Mouse (Mus musculus): ENCODE measurements around the gene Tent4b. TPM values are rescaled to one million over a fixed set of nuclear protein-coding genes. Genes with fewer than 3 reads are reported as not detected.

The Tent4b gene
- polyA plus RNA-seq, 1 experiment from 2014 or later, result 8.7 TPM

DNA sequence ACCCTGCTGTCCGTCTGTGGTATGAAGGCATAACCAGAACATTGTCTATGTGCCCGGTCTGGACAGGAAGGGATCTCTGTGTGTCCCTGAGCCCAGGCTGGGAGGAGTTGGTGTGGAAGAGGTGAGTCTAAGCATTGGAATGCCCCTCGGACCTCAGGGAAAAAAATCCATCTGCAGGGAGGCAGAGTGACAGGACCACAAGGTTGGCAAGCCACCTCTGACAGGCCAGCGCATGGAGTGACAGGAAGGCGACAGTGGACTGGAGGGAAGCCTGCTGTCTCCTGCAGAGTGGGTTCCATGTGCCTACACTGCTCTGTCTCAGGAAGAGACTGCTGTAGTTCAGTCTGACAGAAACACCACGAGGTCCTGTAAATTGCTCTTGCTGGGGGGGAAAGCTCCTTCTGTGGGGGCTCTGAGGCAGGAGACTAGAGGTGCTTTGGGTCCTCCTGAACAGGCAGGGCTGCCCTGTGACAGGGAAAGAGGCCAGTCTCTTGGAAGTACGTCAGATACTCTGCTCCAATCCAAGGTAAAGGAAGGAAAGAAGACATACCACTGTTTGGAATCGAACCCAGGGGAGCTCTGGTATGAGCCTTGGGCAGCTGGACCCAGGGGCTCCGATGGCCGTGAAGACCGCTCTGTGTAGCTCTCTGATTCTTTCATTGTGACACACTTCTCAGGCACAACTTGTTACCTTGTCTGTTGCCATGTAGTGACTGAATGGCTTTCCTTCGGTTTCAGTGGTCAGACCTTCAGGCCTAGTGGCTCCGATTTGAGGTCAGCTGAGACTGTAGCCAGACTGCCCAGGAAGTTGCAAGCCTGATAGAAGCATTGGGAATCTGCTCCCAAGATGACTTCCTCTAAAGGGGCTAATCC is 84.5 kb downstream of the Tent4b start:
- no peak for ATAC-seq (ENCODE audit: low FRiP score, low read depth)
- Histone ChIP-seq H3K27me3 (no peaks in the 10 kb centered on the region), H3K4me3 (no peak overlapping the region), H3K4me2 (replicated peaks) (no peak overlapping the region), H3K4me1 (peaks cover 35% of the 10 kb centered on the region), H3K36me3 (no peaks in the 10 kb centered on the region), H3K9me3 (no peaks in the 10 kb centered on the region), H3K27ac (no peak overlapping the region), H3K9ac (no peak overlapping the region)
- WGBS, result 72% methylated on average over 13 of the region's 13 CpGs

DNA sequence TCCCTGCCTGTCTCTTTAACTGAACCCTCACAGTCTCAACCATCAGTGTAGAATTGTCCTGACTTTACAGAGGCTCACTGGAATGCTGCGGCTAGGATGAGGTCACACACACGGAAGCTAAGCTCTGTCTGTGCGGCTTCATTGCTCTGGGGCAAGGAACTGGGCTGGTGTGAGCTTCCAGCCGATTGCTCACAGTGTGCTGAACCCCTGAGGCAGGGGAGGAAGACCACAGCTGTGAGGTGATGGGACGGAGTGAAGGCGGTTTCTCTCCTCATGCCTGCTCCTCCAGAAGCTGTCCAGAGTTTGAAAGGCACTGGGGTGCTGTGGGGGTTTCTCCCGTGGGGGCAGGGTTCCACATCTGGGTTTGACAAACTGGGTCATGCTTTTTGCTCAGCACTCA is 85.7 kb downstream of the Tent4b start:
- Histone ChIP-seq H3K27ac (peak overlapping the region; percentile 52; the same call in 1 of the 2 replicates), H3K9ac (peak overlapping the region; percentile 31; the same call in 1 of the 2 replicates), H3K9me3 (no peaks in the 10 kb centered on the region), H3K4me3 (no peak overlapping the region), H3K4me2 (replicated peaks) (no peak overlapping the region), H3K27me3 (no peaks in the 10 kb centered on the region), H3K4me1 (peaks cover 46% of the 10 kb centered on the region), H3K36me3 (no peaks in the 10 kb centered on the region)
- no peak for ATAC-seq (ENCODE audit: low FRiP score, low read depth)
- 28% methylated on average over 7 of the region's 7 CpGs for WGBS

DNA sequence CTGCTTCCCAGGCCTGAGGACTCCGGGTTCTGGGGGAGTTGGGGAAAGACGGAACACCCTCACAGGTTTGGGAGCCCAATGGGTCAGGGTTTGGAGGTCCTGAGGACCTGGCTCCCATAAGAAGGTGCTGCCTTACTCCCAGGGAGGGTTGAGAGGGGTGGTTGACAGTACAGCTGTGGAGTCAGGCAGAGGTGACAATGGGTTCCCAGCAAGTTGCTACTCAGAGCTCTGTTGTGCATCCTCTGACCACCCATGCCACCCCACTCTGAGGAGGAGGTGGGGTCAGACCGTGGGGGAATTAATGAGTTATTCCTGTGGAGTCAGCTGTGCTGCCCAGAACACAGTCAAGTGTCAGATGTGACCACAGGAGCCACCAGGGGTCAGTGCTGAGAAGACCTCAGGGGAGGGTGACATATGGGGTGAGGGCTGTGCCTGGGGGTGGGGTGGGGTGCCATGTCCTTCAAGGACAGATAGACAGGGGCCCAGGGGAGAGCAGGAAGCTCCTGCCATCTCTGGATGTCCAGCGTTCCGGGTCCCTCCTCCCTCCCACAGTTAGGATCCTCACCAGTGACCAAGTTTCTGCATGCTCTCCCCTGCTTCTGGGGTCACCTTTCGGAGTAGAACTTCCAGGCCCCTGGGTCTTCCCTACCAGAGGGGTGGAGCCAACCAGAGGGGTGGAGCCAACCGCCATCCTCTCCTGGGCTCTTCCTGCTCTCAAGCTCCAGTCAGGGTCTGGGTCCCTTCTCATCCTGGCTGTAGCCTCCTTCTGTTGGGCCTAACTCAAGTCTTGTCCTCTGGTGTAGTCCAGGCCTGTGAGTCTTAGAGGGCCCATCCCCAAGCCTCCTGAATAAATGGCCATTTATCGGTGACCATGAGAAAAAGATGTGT is 86.7 kb downstream of the Tent4b start:
- ATAC-seq (ENCODE audit: low FRiP score, low read depth), result no peak
- Histone ChIP-seq H3K9ac (no peak overlapping the region), H3K27me3 (no peaks in the 10 kb centered on the region), H3K4me3 (no peak overlapping the region), H3K9me3 (no peaks in the 10 kb centered on the region), H3K27ac (no peak overlapping the region), H3K4me2 (replicated peaks) (no peak overlapping the region), H3K36me3 (no peaks in the 10 kb centered on the region), H3K4me1 (peaks cover 55% of the 10 kb centered on the region)
- 76% methylated on average over 8 of the region's 8 CpGs for WGBS

DNA sequence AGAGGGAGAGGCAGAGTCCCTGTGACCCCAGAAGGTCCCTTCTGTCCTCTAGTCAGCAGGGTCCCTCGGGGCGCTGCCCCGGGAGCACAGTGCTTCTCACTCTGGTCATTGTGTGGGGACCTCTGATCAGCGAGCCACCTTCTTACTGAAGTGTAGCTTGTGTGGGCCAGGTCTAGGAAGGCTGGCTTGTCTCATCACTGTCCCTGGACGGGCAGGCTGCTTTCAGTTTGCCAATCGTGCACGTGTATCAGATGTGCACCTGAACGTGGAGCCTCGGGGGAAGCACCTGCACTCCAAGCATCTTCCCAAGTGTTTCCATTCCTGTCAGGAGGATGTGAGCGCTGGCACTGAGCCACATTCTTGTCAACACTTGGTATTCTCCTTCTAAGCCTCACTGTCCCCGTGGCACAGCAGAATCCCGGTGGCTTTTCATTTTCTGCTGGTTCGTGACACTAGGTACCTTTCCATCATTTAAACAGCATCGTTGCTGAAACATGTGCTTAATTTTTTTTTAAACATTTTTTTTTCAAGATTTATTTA is 87.5 kb downstream of the Tent4b start:
- no peak overlapping the region for H3K9ac ChIP-seq
- H3K4me2 ChIP-seq (replicated peaks), result no peak overlapping the region
- peaks cover 55% of the 10 kb centered on the region for H3K4me1 ChIP-seq
- no peaks in the 10 kb centered on the region for H3K36me3 ChIP-seq
- no peak for ATAC-seq (ENCODE audit: low FRiP score, low read depth)
- no peaks in the 10 kb centered on the region for H3K27me3 ChIP-seq
- no peak overlapping the region for H3K27ac ChIP-seq
- H3K9me3 ChIP-seq, result no peaks in the 10 kb centered on the region
- WGBS, result 83% methylated on average over 14 of the region's 14 CpGs
- H3K4me3 ChIP-seq, result no peak overlapping the region

DNA sequence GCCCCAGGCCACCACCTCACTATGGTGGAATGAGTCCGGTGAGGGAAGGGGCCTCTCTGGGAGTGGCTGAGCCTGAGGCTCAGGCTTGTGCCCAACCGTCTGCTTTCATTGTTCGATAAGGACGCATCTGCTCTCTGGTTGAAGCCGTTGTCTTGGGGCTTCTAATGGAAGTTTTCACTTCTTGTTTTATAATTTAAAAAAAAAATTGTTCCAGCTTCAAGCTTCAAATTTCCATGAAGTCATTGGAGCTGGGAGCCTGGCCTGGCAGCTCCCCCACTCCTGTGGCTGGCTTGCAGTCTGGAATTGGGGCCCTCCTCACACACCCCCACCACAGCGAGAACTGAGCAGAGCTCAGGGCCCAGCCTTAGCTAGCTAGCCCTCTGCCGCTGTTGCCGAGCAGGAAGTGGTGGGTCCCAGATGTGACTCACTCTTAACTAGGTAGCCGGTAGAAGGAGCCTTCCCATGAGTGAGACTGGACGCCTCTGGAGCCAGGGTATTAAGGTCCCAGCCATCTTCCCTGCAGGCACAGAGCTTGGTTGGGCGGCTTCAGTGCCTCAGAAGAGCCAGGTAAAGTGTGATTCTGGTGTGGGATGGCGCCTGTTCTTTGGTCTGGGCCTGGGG is 89.7 kb downstream of the Tent4b start:
- Histone ChIP-seq H3K36me3 (no peaks in the 10 kb centered on the region), H3K9me3 (no peaks in the 10 kb centered on the region), H3K27me3 (no peaks in the 10 kb centered on the region), H3K9ac (peak overlapping the region; percentile 45; the same call in 1 of the 2 replicates), H3K4me3 (no peak overlapping the region), H3K4me1 (peaks cover 42% of the 10 kb centered on the region), H3K27ac (peak overlapping the region; percentile 92), H3K4me2 (replicated peaks) (peak overlapping the region; percentile 40)
- WGBS, result 39% methylated on average over 12 of the region's 12 CpGs
- ATAC-seq (ENCODE audit: low FRiP score, low read depth), result peak; percentile 59; the same call in 1 of the 2 replicates

DNA sequence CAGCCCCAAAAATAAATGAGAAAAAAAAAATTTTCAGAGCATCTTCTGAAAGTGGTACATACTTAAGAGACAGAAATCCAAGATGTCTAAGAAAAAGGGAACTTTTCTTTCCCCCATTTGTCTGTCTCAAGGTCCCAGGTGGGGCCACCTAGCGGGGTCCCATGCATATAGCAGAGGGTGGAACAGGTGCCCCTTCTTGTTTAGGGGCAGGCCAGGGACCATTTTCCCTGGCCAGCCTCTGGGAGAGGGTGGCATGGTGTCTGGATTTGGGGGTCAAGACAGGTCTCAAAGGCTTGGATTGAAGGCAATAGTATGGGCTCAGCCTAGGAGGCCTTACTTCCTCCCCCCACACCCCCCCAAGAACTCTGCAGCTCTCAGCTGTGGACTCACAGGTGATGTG is 90.9 kb downstream of the Tent4b start:
- no peak overlapping the region for H3K9ac ChIP-seq
- H3K9me3 ChIP-seq, result no peaks in the 10 kb centered on the region
- H3K4me3 ChIP-seq, result no peak overlapping the region
- peaks cover 35% of the 10 kb centered on the region for H3K4me1 ChIP-seq
- H3K27ac ChIP-seq, result no peak overlapping the region
- no peak overlapping the region for H3K4me2 ChIP-seq (replicated peaks)
- H3K27me3 ChIP-seq, result no peaks in the 10 kb centered on the region
- no peak for ATAC-seq (ENCODE audit: low FRiP score, low read depth)
- 76% methylated on average over 1 of the region's 1 CpGs for WGBS
- no peaks in the 10 kb centered on the region for H3K36me3 ChIP-seq

DNA sequence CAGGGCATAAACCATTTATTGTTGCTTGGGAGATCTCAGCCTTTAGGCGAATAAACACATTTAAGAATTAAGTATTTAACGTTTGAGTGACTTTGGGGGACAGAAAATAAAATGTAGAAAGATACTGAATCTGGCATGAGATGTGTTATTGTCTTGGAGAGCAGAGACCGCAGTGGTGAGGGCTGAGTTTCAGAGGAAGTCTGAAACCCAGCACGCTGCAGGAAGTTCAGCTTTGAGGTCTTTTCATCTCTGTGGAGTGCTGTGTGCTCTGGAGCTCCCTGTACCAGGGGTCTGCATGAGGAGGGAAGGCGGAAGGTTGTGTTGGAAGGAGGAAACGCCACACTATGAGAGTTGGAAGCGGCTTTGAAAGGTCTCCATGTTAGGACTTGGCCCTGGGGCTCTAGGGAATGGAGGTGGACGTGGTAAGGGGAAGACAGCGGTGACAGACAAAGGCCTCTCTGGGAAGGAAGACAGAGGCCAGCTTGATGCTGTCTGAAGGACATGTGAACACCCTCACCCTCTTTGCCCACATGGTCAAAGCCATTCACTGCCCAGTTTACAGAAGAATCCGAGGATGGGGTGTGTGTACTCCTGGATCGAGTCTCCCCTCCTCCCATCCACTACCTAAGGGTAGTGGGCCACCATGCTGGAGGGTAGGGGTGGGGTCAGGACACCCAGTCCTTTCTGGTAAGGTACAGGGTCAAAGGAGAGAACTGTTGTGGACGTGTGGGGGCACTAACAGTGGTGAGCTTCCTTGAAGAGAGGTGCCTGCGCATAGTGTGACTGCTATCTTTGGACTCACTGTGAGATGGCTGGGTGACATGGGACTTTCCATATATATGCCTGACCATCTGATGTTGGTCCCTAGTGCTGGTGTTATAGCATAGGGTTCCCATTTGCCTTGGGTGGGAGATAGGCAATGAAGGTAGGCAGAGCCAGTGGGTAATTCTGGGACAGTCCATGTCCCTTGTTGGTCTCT is 91.6 kb downstream of the Tent4b start:
- Histone ChIP-seq H3K4me1 (peaks cover 33% of the 10 kb centered on the region), H3K27ac (no peak overlapping the region), H3K27me3 (no peaks in the 10 kb centered on the region), H3K9ac (no peak overlapping the region), H3K9me3 (no peaks in the 10 kb centered on the region), H3K4me2 (replicated peaks) (no peak overlapping the region), H3K4me3 (no peak overlapping the region), H3K36me3 (no peaks in the 10 kb centered on the region)
- 78% methylated on average over 13 of the region's 13 CpGs for WGBS
- ATAC-seq (ENCODE audit: low FRiP score, low read depth), result no peak

DNA sequence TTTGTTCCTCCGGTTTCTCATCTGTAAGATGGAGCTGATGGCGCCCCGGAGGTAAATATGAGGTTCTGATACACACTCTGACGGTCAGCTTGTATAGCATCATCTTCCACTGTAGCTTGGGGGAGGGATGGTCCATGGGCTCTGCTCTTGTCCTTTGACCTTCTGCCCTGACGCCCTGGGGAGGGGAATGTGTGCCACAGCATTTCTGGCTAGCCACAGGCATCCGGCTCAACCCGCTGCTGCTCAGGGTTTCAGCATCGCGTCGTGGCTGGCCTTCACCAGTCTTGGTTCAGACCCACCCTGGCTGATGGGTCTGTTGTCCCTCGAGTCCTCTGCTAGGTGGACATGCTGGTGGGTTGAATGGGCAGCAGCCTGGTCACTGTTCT is 92.3 kb downstream of the Tent4b start:
- Histone ChIP-seq H3K4me1 (peaks cover 33% of the 10 kb centered on the region), H3K4me2 (replicated peaks) (no peak overlapping the region), H3K27ac (no peak overlapping the region), H3K9me3 (no peaks in the 10 kb centered on the region), H3K36me3 (no peaks in the 10 kb centered on the region), H3K27me3 (no peaks in the 10 kb centered on the region), H3K4me3 (no peak overlapping the region), H3K9ac (no peak overlapping the region)
- WGBS, result 93% methylated on average over 11 of the region's 11 CpGs
- ATAC-seq (ENCODE audit: low FRiP score, low read depth), result no peak

DNA sequence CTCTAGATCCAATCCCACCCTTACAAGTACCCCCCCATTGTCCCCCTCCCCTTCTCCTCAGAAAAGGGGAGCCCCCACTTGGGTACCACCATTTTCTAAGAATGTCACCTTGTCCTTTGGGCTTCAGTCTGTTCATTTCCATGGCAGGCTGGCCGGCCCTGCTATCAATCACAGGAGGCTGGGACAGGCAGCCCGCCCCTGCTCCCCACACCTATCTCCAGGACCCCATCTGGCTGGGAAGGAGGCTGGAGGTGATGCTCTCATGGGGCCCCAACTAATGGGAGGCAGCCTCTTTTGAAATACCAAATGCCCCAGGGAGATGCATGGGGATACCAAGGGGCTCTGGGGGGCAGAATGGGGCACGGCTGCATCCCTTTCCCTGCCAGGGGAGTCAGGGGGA is 93.9 kb downstream of the Tent4b start:
- 74% methylated on average over 3 of the region's 3 CpGs for WGBS
- H3K4me1 ChIP-seq, result peaks cover 30% of the 10 kb centered on the region
- no peak overlapping the region for H3K4me2 ChIP-seq (replicated peaks)
- H3K9ac ChIP-seq, result no peak overlapping the region
- H3K36me3 ChIP-seq, result no peaks in the 10 kb centered on the region
- H3K27ac ChIP-seq, result no peak overlapping the region
- no peaks in the 10 kb centered on the region for H3K27me3 ChIP-seq
- H3K4me3 ChIP-seq, result no peak overlapping the region
- H3K9me3 ChIP-seq, result no peaks in the 10 kb centered on the region
- no peak for ATAC-seq (ENCODE audit: low FRiP score, low read depth)

DNA sequence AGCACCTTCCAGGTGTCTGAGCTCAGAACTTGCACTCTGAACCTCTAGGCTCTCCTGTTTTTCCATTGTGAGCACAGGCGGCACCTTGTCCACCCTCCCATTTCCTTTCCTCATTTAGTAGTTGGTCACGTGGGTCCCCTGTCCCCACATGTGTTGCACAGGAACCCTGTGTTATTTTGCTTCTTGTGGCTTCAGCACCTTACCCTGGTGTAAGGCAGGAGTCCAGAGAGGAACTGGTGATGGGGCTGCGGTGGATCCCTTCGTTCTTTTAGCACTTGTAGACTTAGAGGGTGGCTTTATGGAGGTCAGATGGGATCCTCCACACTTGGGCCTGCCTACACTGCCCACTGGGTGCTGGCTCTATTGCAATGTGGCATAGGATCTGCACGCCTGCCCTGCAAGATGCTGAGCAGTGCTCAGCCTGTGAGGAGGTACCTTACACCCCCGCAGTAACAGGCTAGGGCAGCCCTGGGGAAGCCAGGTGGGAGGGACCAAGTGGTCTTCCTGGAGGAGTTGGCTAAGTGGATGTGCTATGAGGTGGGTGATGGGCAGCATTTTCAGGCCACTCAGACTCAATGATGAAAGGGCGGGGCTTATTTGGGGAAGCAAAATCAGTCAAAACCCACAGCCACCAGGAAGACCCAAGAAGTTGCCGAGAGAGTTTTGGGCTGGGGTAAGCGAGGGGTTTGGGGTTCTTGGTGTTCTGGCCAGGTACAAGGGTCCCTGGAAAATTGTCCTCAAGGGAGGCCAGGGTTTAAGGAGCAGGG is 94.8 kb downstream of the Tent4b start:
- WGBS, result 86% methylated on average over 9 of the region's 9 CpGs
- Histone ChIP-seq H3K27me3 (no peaks in the 10 kb centered on the region), H3K9ac (no peak overlapping the region), H3K36me3 (no peaks in the 10 kb centered on the region), H3K4me2 (replicated peaks) (no peak overlapping the region), H3K9me3 (no peaks in the 10 kb centered on the region), H3K4me1 (peaks cover 28% of the 10 kb centered on the region), H3K4me3 (no peak overlapping the region), H3K27ac (no peak overlapping the region)
- ATAC-seq (ENCODE audit: low FRiP score, low read depth), result no peak

All from limb, embryonic 13.5 days (tissue).